Mouse (Mus musculus): ENCODE results near the gene Kcna10.

Kcna10 gene

DNA sequence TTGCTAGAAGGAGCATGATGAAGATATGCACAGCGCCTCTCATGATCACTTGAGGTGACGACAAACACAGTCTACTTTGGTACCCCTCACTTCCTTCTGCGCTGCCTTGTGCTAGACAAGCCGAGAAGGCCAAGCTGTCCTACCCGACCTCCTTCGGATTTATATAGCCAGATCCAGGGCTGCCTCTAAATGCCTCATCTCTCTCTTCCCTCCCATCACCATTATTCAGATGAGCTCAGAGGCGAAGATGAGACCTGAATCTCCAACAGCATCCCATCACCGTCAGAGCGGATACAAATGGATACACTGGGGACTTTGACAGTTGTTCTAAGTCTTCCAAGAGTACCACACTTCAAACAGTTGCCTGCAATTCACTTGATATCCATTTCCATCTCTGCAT lies 56.8 kb downstream of the Kcna10 start, which contains the start of gene Prok1:
Gene Prok1 (minus strand): TSS at position 101 of the 400 bp plus-strand sequence.
- no peak for DNase-seq (ENCODE audit: low read depth, low spot score)

- DNase-seq (ENCODE audit: low read depth, low spot score): no peak
These were observed 58.7 kb downstream of the Kcna10 start for GRCm38 (mm10) chr3:107241389-107242094.

Measured in embryo, embryonic 11.5 days (tissue).